In genomic region chr2:18676457-18676935, GRCm38 (mm10) we compare ENCODE assay signal across 8 mouse cellular contexts. TPM values are rescaled to one million over a fixed set of nuclear protein-coding genes. Genes with fewer than 3 reads are reported as not detected.
DNase-seq lines count a peak whose midpoint lies in the region; ATAC-seq and TF ChIP-seq lines count a peak whose summit lies in the region.

No protein-coding gene starts in this region.

- peak overlapping the region; percentile 84 for H3K4me2 ChIP-seq in forebrain, embryonic 13.5 days

- H3K27me3 ChIP-seq in ES-Bruce4 (ENCODE audit: control insufficient read depth, insufficient read depth, low read length, poor library complexity, severe bottlenecking) = peaks cover 52% of the 10 kb centered on the region
- H3K27me3 ChIP-seq in forebrain, embryonic 13.5 days = peaks cover 49% of the 10 kb centered on the region

- peak; percentile 84 for ATAC-seq in forebrain, embryonic 13.5 days

- no peaks in the 10 kb centered on the region for H3K36me3 ChIP-seq in ES-Bruce4 (ENCODE audit: control insufficient read depth, insufficient read depth, low read length, poor library complexity, severe bottlenecking)
- no peaks in the 10 kb centered on the region for H3K36me3 ChIP-seq in forebrain, embryonic 13.5 days (ENCODE audit: poor library complexity, severe bottlenecking)

- peak overlapping the region; percentile 93 for H3K9ac ChIP-seq in ES-Bruce4 (ENCODE audit: low read depth, poor library complexity, severe bottlenecking)
- H3K9ac ChIP-seq in forebrain, embryonic 13.5 days = peak overlapping the region; percentile 95

- 0 out of 2 replicates have a peak overlapping the region, but pooled peaks have one; percentile 14 for H3K4me3 ChIP-seq in ES-Bruce4 (ENCODE audit: low read depth, low read length)
- peak overlapping the region; percentile 85 for H3K4me3 ChIP-seq in forebrain, embryonic 13.5 days

- TF ChIP-seq POLR2A in ES-Bruce4 (IDR thresholded peaks at IDR 0.05; ENCODE audit: insufficient read depth, low read length) = no peak
- 0 out of 2 replicates have a peak, but pooled peaks have one; percentile 23 for TF ChIP-seq POLR2A in brain, embryonic 14.5 days (IDR thresholded peaks at IDR 0.05; ENCODE audit: borderline replicate concordance, extremely low read depth, insufficient read depth, insufficient read length, poor library complexity, severe bottlenecking)

- DNase-seq in brain, embryonic 14.5 days (ENCODE audit: low read depth) = peak; percentile 96
- peak; percentile 84 for DNase-seq in heart, postnatal 4 days
- DNase-seq in layer of hippocampus, postnatal 14 days (ENCODE audit: low spot score in 2 of 2) = peak; percentile 73 to 81
- peak; percentile 67 for DNase-seq in lung, postnatal 25 days (ENCODE audit: low spot score)
- DNase-seq in right cerebral cortex, adult 18-20 months = peak; percentile 77
- peak; percentile 16 for DNase-seq in urinary bladder, postnatal 10 days (ENCODE audit: low spot score)

- no peaks in the 10 kb centered on the region for H3K4me1 ChIP-seq in ES-Bruce4 (ENCODE audit: control insufficient read depth, insufficient read depth, low read length)
- peaks cover 46% of the 10 kb centered on the region for H3K4me1 ChIP-seq in forebrain, embryonic 13.5 days

- H3K27ac ChIP-seq in ES-Bruce4 (ENCODE audit: insufficient read depth, low read length) = no peak overlapping the region
- peak overlapping the region; percentile 96 for H3K27ac ChIP-seq in forebrain, embryonic 13.5 days

- H3K9me3 ChIP-seq in ES-Bruce4 (replicated peaks; ENCODE audit: control insufficient read depth, insufficient read depth, low read length, poor library complexity, severe bottlenecking) = no peaks in the 10 kb centered on the region
- no peaks in the 10 kb centered on the region for H3K9me3 ChIP-seq in forebrain, embryonic 13.5 days (replicated peaks)

- TF ChIP-seq CTCF in ES-Bruce4 (IDR thresholded peaks at IDR 0.05; ENCODE audit: low read depth, low read length) = no peak
- TF ChIP-seq CTCF in brain, embryonic 14.5 days (IDR thresholded peaks at IDR 0.05; ENCODE audit: borderline replicate concordance, extremely low read depth, insufficient read depth, insufficient read length) = no peak

- TF ChIP-seq EP300 in ES-Bruce4 (IDR thresholded peaks at IDR 0.05; ENCODE audit: insufficient read depth, low read depth, low read length) = no peak

- 0% methylated on average over 16 of the region's 64 CpGs for WGBS in forebrain, embryonic 13.5 days

RNA-seq across cellular contexts. Expression of gene Bmi1, which starts 0.3 kb away (rescaled TPM):
- polyA plus RNA-seq in ES-Bruce4 (2011; ENCODE audit: insufficient read depth, insufficient read length, low read depth, missing spikeins) = 5.6 and 8.0 TPM in 2 replicates
- 75.4 and 93.2 TPM in 2 replicates for polyA plus RNA-seq in brain, embryonic 14.5 days (2012; rRNA removed)
- 34.4 and 35.5 TPM in 2 replicates for polyA plus RNA-seq in forebrain, embryonic 13.5 days (2015; fragmentation: Nextera tagmentation; extraction: Ambion mirVana)
- total RNA-seq in heart, postnatal 4 days (2021) = 10 to 100 TPM; 63.8 to 69.2 TPM
- total RNA-seq in layer of hippocampus, postnatal 14 days (2021) = 10 to 100 TPM; 40.8 to 51.9 TPM

RNA-seq across cellular contexts. Expression of gene Commd3, which starts 4.3 kb away (rescaled TPM):
- 56.7 and 61.8 TPM in 2 replicates for polyA plus RNA-seq in ES-Bruce4 (2011; ENCODE audit: insufficient read depth, insufficient read length, low read depth, missing spikeins)
- 114 and 143 TPM in 2 replicates for polyA plus RNA-seq in brain, embryonic 14.5 days (2012; rRNA removed)
- polyA plus RNA-seq in forebrain, embryonic 13.5 days (2015; fragmentation: Nextera tagmentation; extraction: Ambion mirVana) = 211 and 226 TPM in 2 replicates
- 100 to 1,000 TPM; 126 to 140 TPM for total RNA-seq in heart, postnatal 4 days (2021)
- total RNA-seq in layer of hippocampus, postnatal 14 days (2021) = 100 to 1,000 TPM; 116 to 117 TPM

RNA-seq across cellular contexts. Expression of gene Spag6, which starts 17.3 kb away (rescaled TPM):
- polyA plus RNA-seq in ES-Bruce4 (2011; ENCODE audit: insufficient read depth, insufficient read length, low read depth, missing spikeins) = not detected in 2 replicates
- 0.06 and 0.12 TPM in 2 replicates for polyA plus RNA-seq in brain, embryonic 14.5 days (2012; rRNA removed)
- polyA plus RNA-seq in forebrain, embryonic 13.5 days (2015; fragmentation: Nextera tagmentation; extraction: Ambion mirVana) = 0.20 and 0.32 TPM in 2 replicates
- total RNA-seq in heart, postnatal 4 days (2021) = under 1 TPM; 0.56 to 0.57 TPM
- total RNA-seq in layer of hippocampus, postnatal 14 days (2021) = 1 to 10 TPM; 1.8 to 1.9 TPM

Comparison
In these comparisons a context has a peak if more than half of its experiments do, and no peak if none do; other contexts are left out.
1. DNase-seq: peak in every context shown above with its lines; median percentile 96 in brain, embryonic 14.5 days; 84 in heart, postnatal 4 days; 77 in layer of hippocampus, postnatal 14 days; 77 in right cerebral cortex, adult 18-20 months; 67 in lung, postnatal 25 days; 16 in urinary bladder, postnatal 10 days.